Mouse (Mus musculus) CD4-positive naive resting alpha-beta T cell, adult 57 days (primary cell): ENCODE data around the gene Olfr1279. TPM values are rescaled to one million over a fixed set of nuclear protein-coding genes. Genes with fewer than 3 reads are reported as not detected.

Source experiments
- total RNA-seq: library from RNA; stranded (reverse); gene quantifications from one replicate; pipeline ENCODE4 v1.2.4, GENCODE M21; 2023

Olfr1279 gene
- not detected for total RNA-seq

GRCm38 (mm10) chr2:111300374-111300773 lies at the start of gene Olfr1279:
Gene Olfr1279 (plus strand): TSS chr2:111300635.

GRCm38 (mm10) chr2:111254216-111254615 lies 46.2 kb upstream of the Olfr1279 start, which contains the start of gene Olfr1276:
Gene Olfr1276 (plus strand): TSS chr2:111254516.

GRCm38 (mm10) chr2:111274006-111274405 lies 26.4 kb upstream of the Olfr1279 start, which contains the start of gene Olfr1277:
Gene Olfr1277 (minus strand): TSS chr2:111274106.

GRCm38 (mm10) chr2:111289836-111290235 lies 10.6 kb upstream of the Olfr1279 start, which contains the start of gene Olfr1278:
Gene Olfr1278 (plus strand): TSS chr2:111290136.

GRCm38 (mm10) chr2:111313717-111314116 lies 13.3 kb downstream of the Olfr1279 start, which contains the start of gene Olfr1280:
Gene Olfr1280 (plus strand): TSS chr2:111314017.

GRCm38 (mm10) chr2:111326220-111326619 lies 25.8 kb downstream of the Olfr1279 start, which contains the start of gene Olfr1281:
Gene Olfr1281 (plus strand): TSS chr2:111326520.

GRCm38 (mm10) chr2:111335976-111336375 lies 35.5 kb downstream of the Olfr1279 start, which contains the start of gene Olfr1282:
Gene Olfr1282 (minus strand): TSS chr2:111336076.

Other genes with a start within 250 kb of the Olfr1279 start
- not detected for gene Gm13941, start 194.7 kb upstream of the Olfr1279 start, total RNA-seq
- not detected for gene Gm15130, start 147.7 kb upstream of the Olfr1279 start, total RNA-seq
- gene 4930430A15Rik, start 71.0 kb upstream of the Olfr1279 start, total RNA-seq, result not detected
- gene Olfr1275, start 65.3 kb upstream of the Olfr1279 start, total RNA-seq, result not detected
- gene Olfr1276, start 46.1 kb upstream of the Olfr1279 start, total RNA-seq, result not detected
- not detected for gene Olfr1277, start 26.5 kb upstream of the Olfr1279 start, total RNA-seq
- gene Olfr1278, start 10.5 kb upstream of the Olfr1279 start, total RNA-seq, result not detected
- gene Olfr1280, start 13.4 kb downstream of the Olfr1279 start, total RNA-seq, result not detected
- gene Olfr1281, start 25.9 kb downstream of the Olfr1279 start, total RNA-seq, result not detected
- not detected for gene Olfr1282, start 35.4 kb downstream of the Olfr1279 start, total RNA-seq
- not detected for gene Olfr1283, start 66.2 kb downstream of the Olfr1279 start, total RNA-seq
- gene Olfr1284, start 74.9 kb downstream of the Olfr1279 start, total RNA-seq, result not detected
- gene Olfr1286, start 122.5 kb downstream of the Olfr1279 start, total RNA-seq, result not detected
- gene Olfr1287, start 148.5 kb downstream of the Olfr1279 start, total RNA-seq, result not detected
- gene Olfr1288, start 173.5 kb downstream of the Olfr1279 start, total RNA-seq, result not detected
- not detected for gene Olfr1289, start 180.2 kb downstream of the Olfr1279 start, total RNA-seq
- gene Olfr1290, start 193.2 kb downstream of the Olfr1279 start, total RNA-seq, result not detected
- gene Olfr1291-ps1, start 196.5 kb downstream of the Olfr1279 start, total RNA-seq, result not detected
- gene Olfr1293-ps, start 224.6 kb downstream of the Olfr1279 start, total RNA-seq, result not detected
- gene Olfr1294, start 239.7 kb downstream of the Olfr1279 start, total RNA-seq, result not detected